Comparison of ENCODE assay signal across 14 mouse cellular contexts in genomic region chr7:6146982-6147325, GRCm38 (mm10). TPM values are rescaled to one million over a fixed set of nuclear protein-coding genes. Genes with fewer than 3 reads are reported as not detected.
A peak's percentile ranks its signal among the peaks of the same experiment; 100 is the strongest.
DNase-seq lines count a peak whose midpoint lies in the region; ATAC-seq and TF ChIP-seq lines count a peak whose summit lies in the region.
"Had no signal": no experiment of that assay in that cellular context is flagged by ENCODE, and none has a peak within 500 bp of the region (broad histone marks: within the 10 kb centered on the region; RNA-seq: fewer than 3 reads in every experiment).

No protein-coding gene starts in this region.

- H3K27ac ChIP-seq in kidney, adult 2 months (ENCODE audit: insufficient read depth, low read depth, low read length), result peak overlapping the region; percentile 62
- no peak overlapping the region for H3K27ac ChIP-seq in kidney, embryonic 14.5 days (ENCODE audit: low read depth, low read length)
- no peak overlapping the region for H3K27ac ChIP-seq in hindbrain, embryonic 11.5 days (ENCODE audit: low read depth, low read length)
- H3K27ac ChIP-seq: embryonic facial prominence, embryonic 13.5 days had no signal

- no peak overlapping the region for H3K9ac ChIP-seq in kidney, embryonic 14.5 days (ENCODE audit: low read depth, low read length)
- no peak overlapping the region for H3K9ac ChIP-seq in hindbrain, embryonic 11.5 days (ENCODE audit: low read depth, low read length)
- H3K9ac ChIP-seq: embryonic facial prominence, embryonic 13.5 days; limb, embryonic 13.5 days had no signal

- H3K4me1 ChIP-seq in kidney, adult 2 months (ENCODE audit: control insufficient read depth, insufficient read depth, low read length), result peaks cover 67% of the 10 kb centered on the region
- peaks cover 8% of the 10 kb centered on the region; the same call in 1 of the 2 replicates for H3K4me1 ChIP-seq in kidney, embryonic 14.5 days (ENCODE audit: control insufficient read depth, insufficient read depth, low read length)
- peaks cover 91% of the 10 kb centered on the region for H3K4me1 ChIP-seq in E14TG2a.4 (replicated peaks; ENCODE audit: low read depth, low read length)
- no peaks in the 10 kb centered on the region for H3K4me1 ChIP-seq in hindbrain, embryonic 11.5 days (replicated peaks; ENCODE audit: control insufficient read depth, insufficient read depth, low read length)

- WGBS in kidney, adult 2 months, result 10% methylated on average over 2 of the region's 2 CpGs
- WGBS in kidney, embryonic 14.5 days, result 63% methylated on average over 2 of the region's 2 CpGs
- 86% methylated on average over 2 of the region's 2 CpGs for WGBS in hindbrain, embryonic 11.5 days

- H3K4me2 ChIP-seq in kidney, embryonic 14.5 days (replicated peaks; ENCODE audit: low read depth, low read length), result no peak overlapping the region
- H3K4me2 ChIP-seq in hindbrain, embryonic 11.5 days (replicated peaks; ENCODE audit: low read depth, low read length), result no peak overlapping the region
- H3K4me2 ChIP-seq: embryonic facial prominence, embryonic 13.5 days; limb, embryonic 13.5 days had no signal

- ATAC-seq in kidney, embryonic 14.5 days (ENCODE audit: low FRiP score, low TSS enrichment), result no peak
- ATAC-seq in hindbrain, embryonic 11.5 days (ENCODE audit: low FRiP score), result no peak

- H3K9me3 ChIP-seq in kidney, embryonic 14.5 days (ENCODE audit: control insufficient read depth, low read length), result no peaks in the 10 kb centered on the region
- H3K9me3 ChIP-seq in E14TG2a.4 (ENCODE audit: low read length), result no peaks in the 10 kb centered on the region
- H3K9me3 ChIP-seq in hindbrain, embryonic 11.5 days (ENCODE audit: control insufficient read depth, low read length), result no peaks in the 10 kb centered on the region
- H3K9me3 ChIP-seq: embryonic facial prominence, embryonic 13.5 days; limb, embryonic 13.5 days had no signal

- no peaks in the 10 kb centered on the region for H3K27me3 ChIP-seq in kidney, adult 2 months (replicated peaks; ENCODE audit: control insufficient read depth, insufficient read depth, low read length)
- no peaks in the 10 kb centered on the region for H3K27me3 ChIP-seq in kidney, embryonic 14.5 days (ENCODE audit: control insufficient read depth, insufficient read depth, low read length)
- H3K27me3 ChIP-seq in E14TG2a.4 (ENCODE audit: insufficient read depth, low read length), result no peaks in the 10 kb centered on the region
- H3K27me3 ChIP-seq in hindbrain, embryonic 11.5 days (ENCODE audit: control insufficient read depth, insufficient read depth, low read length), result no peaks in the 10 kb centered on the region
- H3K27me3 ChIP-seq: embryonic facial prominence, embryonic 13.5 days; limb, embryonic 13.5 days had no signal

- no peaks in the 10 kb centered on the region for H3K36me3 ChIP-seq in kidney, adult 2 months (ENCODE audit: control insufficient read depth, insufficient read depth, low read length)
- no peaks in the 10 kb centered on the region; the same call in 1 of the 2 replicates for H3K36me3 ChIP-seq in kidney, embryonic 14.5 days (ENCODE audit: control insufficient read depth, insufficient read depth, low read length)
- H3K36me3 ChIP-seq in E14TG2a.4 (ENCODE audit: insufficient read depth, low read length), result peaks cover 34% of the 10 kb centered on the region
- H3K36me3 ChIP-seq in hindbrain, embryonic 11.5 days (ENCODE audit: control insufficient read depth, insufficient read depth, low read length), result no peaks in the 10 kb centered on the region

- no peak for TF ChIP-seq POLR2A in kidney, adult 2 months (IDR thresholded peaks at IDR 0.05; ENCODE audit: low read depth, low read length)

- no peak for TF ChIP-seq CTCF in kidney, adult 2 months (conservative IDR thresholded peaks at IDR 0.05; ENCODE audit: insufficient read depth, insufficient read length, low read depth, low read length)
- no peak for TF ChIP-seq CTCF in E14TG2a.4 (conservative IDR thresholded peaks at IDR 0.05; ENCODE audit: low read length)

- no peak for DNase-seq in kidney, adult 2 months
- peak; percentile 79 for DNase-seq in NIH3T3 (ENCODE audit: low read depth)
- peak; percentile 47 for DNase-seq in heart, postnatal 4 days
- DNase-seq in frontal cortex, postnatal 25 days (ENCODE audit: low spot score in 2 of 2), result no peak
- no peak for DNase-seq in hindbrain, embryonic 11.5 days (ENCODE audit: low spot score)
- DNase-seq: gastrocnemius, postnatal 10 days; kidney, postnatal 36 days; right cerebral cortex, postnatal 4 days had no signal

- no peak overlapping the region for H3K4me3 ChIP-seq in kidney, adult 2 months (ENCODE audit: insufficient read depth, low read depth, low read length)
- no peak overlapping the region for H3K4me3 ChIP-seq in kidney, embryonic 14.5 days (ENCODE audit: low read length)
- H3K4me3 ChIP-seq in E14TG2a.4 (replicated peaks; ENCODE audit: low read length), result peak overlapping the region; percentile 10; the same call in 1 of the 2 replicates
- no peak overlapping the region for H3K4me3 ChIP-seq in hindbrain, embryonic 11.5 days (ENCODE audit: low read depth, low read length)
- H3K4me3 ChIP-seq: embryonic facial prominence, embryonic 13.5 days; limb, embryonic 13.5 days had no signal

RNA-seq across cellular contexts. Expression of gene Zfp787, which starts 8.8 kb away (rescaled TPM):
- 54.2 and 66.1 TPM in 2 replicates for polyA plus RNA-seq in kidney, adult 2 months (2012; rRNA removed)
- 15.3 and 20.9 TPM in 2 replicates for polyA plus RNA-seq in kidney, embryonic 14.5 days (2014; fragmentation: Nextera tagmentation; extraction: Ambion mirVana)
- 10 to 100 TPM; 43.4 to 50.3 TPM for total RNA-seq in heart, postnatal 4 days (2021)
- polyA plus RNA-seq in hindbrain, embryonic 11.5 days (2014; fragmentation: Nextera tagmentation; extraction: Ambion mirVana), result 11.3 and 13.0 TPM in 2 replicates

RNA-seq across cellular contexts. Expression of gene Zfp444, which starts 25.1 kb away (rescaled TPM):
- 47.1 and 65.2 TPM in 2 replicates for polyA plus RNA-seq in kidney, adult 2 months (2012; rRNA removed)
- 59.7 and 70.8 TPM in 2 replicates for polyA plus RNA-seq in kidney, embryonic 14.5 days (2014; fragmentation: Nextera tagmentation; extraction: Ambion mirVana)
- total RNA-seq in heart, postnatal 4 days (2021), result 10 to 100 TPM; 11.8 to 15.2 TPM
- polyA plus RNA-seq in hindbrain, embryonic 11.5 days (2014; fragmentation: Nextera tagmentation; extraction: Ambion mirVana), result 67.9 and 73.1 TPM in 2 replicates

RNA-seq across cellular contexts. Expression of gene Galp, which starts 49.9 kb away (rescaled TPM):
- polyA plus RNA-seq in kidney, adult 2 months (2012; rRNA removed), result not detected in 2 replicates
- not detected in 2 replicates for polyA plus RNA-seq in kidney, embryonic 14.5 days (2014; fragmentation: Nextera tagmentation; extraction: Ambion mirVana)
- not detected for total RNA-seq in heart, postnatal 4 days (2021)
- polyA plus RNA-seq in hindbrain, embryonic 11.5 days (2014; fragmentation: Nextera tagmentation; extraction: Ambion mirVana), result not detected in 2 replicates
- total RNA-seq: ES-E14; gastrocnemius, postnatal 10 days had no signal
- polyA plus RNA-seq: embryonic facial prominence, embryonic 13.5 days; limb, embryonic 13.5 days; neural tube, embryonic 11.5 days had no signal

Comparison
In these comparisons a context has a peak if more than half of its experiments do, and no peak if none do; other contexts are left out.
1. DNase-seq: peak in NIH3T3 (single experiment) and heart, postnatal 4 days (single experiment); none in kidney, adult 2 months (single experiment), frontal cortex, postnatal 25 days (0 of 2) and hindbrain, embryonic 11.5 days (single experiment).